Mouse (Mus musculus): Measurements from ENCODE around the gene Galr2. TPM values are rescaled to one million over a fixed set of nuclear protein-coding genes. Genes with fewer than 3 reads are reported as not detected.

Galr2 gene
- not detected for total RNA-seq (2023)

DNA sequence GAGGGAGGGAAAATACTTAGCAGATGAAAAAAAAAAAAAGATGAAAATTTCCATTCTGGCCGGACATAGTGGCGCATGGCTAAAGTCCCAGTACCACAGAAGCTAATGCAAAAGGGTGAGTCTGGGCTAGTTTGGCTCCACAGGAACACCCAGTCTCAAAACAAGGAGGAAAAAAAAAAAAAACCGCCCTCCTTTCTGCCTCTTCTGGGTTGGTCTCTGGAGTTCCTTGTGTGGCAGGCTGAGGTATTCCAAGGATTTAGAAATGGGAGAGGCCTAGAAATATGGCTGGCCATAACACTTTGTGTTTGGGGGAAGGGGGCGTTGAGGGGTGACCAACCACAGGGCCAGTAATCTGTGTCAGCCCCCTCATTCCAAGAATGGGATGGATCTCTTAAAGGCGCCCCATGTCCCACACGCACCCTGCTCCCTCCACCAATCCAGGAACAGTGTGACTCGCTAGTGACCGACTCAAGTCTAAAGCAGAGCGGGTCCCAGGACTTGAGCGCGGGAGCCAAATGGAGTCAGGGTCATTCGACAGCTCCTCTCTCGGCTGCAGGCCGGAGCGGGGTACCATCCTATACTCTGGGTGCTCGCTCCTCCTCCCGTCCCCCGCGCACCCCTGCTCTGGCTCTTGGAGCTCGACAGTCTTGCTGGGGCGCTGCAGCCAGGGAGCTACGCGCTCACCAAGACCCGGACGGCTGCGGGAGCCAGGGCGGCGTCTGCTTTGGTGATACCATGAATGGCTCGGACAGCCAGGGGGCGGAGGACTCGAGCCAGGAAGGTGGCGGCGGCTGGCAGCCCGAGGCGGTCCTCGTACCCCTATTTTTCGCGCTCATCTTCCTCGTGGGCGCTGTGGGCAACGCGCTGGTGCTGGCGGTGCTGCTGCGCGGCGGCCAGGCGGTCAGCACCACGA lies at the start of gene Galr2:
Gene Galr2 (plus strand): TSS at position 189 of the 913 bp plus-strand sequence.

DNA sequence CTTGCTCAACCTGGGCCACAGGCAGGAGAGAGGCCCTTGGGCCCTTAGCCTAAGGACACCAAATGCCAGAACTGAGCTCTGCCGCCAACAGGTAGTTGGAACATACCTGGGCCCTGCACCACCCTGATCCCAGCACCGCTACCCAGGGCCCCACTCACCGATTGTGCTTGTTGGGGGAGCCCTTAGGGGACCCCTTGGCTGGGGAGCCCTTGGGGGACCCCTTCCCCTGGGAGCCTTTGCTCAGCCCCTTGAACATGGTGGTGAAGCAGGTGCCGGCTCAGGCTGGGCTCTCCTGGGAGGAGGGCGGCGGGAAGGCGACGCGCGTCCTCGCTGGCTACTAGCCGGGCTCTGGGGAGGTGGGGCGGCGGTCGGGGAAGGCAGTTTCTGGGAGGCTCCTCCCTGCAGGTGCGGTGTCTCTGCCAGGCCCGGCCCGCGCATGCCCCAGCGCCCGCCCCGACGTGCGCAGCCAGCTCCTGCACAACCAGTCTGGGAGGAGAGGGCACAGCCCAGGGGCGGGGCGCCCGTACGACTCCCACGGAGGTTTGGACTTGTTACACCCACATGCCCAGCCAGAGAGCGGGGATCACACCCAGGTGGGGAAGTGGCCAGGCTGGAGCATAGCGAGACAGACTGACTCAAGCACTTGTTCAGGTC lies 42.9 kb upstream of the Galr2 start, which contains the start of gene Evpl:
Gene Evpl (minus strand): TSS at position 336 of the 654 bp plus-strand sequence.

DNA sequence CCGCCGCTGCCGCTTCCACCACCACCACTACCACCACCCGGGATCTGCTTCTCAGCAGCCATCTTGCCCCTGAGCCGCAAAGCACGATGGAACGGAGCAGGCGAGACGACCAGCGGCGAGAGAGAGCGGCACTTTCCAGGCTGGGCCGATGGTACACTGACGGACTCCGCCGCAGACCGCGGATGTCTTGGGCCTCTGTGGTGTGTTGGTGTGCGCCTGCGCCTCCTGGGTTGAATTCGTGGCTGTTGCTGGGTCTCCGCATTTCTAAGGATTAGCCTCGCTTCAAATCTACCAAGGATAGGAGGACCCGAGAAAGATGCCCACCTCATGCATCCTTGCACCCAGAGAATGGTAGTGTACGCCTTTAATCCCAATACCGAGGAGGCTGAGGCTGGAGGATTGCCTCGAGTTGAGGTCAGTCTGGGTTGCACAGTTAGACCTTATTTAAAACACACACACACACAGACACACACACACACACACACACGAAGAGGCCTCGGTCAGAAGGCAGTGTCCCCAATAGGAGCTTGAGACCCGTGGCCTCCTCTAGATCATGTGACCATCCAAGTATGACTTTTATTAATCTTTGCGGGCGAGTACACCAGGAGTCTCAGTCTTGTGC lies 6.6 kb upstream of the Galr2 start, which contains the start of gene Srp68:
Gene Srp68 (minus strand): TSS at position 173 of the 622 bp plus-strand sequence.

DNA sequence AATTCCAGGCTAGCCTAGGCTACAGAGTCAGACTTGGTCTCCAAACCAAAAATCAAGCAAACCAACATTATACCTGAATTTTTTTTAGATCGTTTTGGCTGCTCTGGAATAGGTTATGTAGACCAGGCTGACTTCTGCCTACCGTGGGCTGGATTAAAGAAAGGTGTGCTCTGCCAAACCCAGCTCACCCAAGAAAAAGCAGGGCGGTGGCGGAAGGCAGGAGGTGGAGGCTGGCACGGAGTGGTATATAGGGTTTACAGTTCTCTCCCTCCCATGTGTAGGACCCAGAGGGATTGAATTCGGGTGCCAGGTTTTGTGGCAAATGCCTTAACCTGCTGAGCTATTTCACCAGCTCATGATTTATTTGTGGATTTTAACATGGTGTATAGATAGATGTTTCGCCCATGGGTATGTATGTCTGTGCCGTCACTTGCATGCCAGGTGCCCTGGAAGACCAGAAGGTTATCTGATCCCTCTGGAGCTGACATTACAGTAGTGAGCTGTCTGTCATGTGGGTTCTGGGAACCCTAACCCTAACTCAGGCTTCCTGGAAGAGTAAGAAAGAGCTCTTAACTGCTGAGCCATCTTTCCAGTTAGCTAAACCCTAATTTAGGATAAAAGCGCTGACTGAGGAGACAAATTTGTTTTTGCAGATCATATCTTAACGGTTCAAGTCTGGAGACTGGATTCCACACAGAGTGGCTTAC lies 26.4 kb downstream of the Galr2 start, which contains the start of gene Exoc7:
Gene Exoc7 (minus strand): TSS at position 215 of the 707 bp plus-strand sequence.

Other genes starting within 250 kb of the Galr2 start
- gene Unc13d, start 203.0 kb upstream of the Galr2 start, total RNA-seq (2023) = 71.6 TPM
- gene Wbp2, start 193.9 kb upstream of the Galr2 start, total RNA-seq (2023) = 192 TPM
- gene Trim47, start 153.7 kb upstream of the Galr2 start, total RNA-seq (2023) = 0.73 TPM
- gene Trim65, start 149.8 kb upstream of the Galr2 start, total RNA-seq (2023) = 30.5 TPM
- gene Mrpl38, start 142.1 kb upstream of the Galr2 start, total RNA-seq (2023) = 49.6 TPM
- 19.2 TPM for gene Fbf1, start 112.8 kb upstream of the Galr2 start, total RNA-seq (2023)
- 31.4 TPM for gene Ten1, start 82.1 kb upstream of the Galr2 start, total RNA-seq (2023)
- gene Acox1, start 81.9 kb upstream of the Galr2 start, total RNA-seq (2023) = 40.6 TPM
- gene Evpl, start 42.9 kb upstream of the Galr2 start, total RNA-seq (2023) = 0.35 TPM
- gene Srp68, start 6.7 kb upstream of the Galr2 start, total RNA-seq (2023) = 63.1 TPM
- gene Exoc7, start 26.3 kb downstream of the Galr2 start, total RNA-seq (2023) = 46.1 TPM
- 0.29 TPM for gene Foxj1, start 54.5 kb downstream of the Galr2 start, total RNA-seq (2023)
- gene Rnf157, start 132.1 kb downstream of the Galr2 start, total RNA-seq (2023) = 13.9 TPM
- 149 TPM for gene Ubald2, start 153.2 kb downstream of the Galr2 start, total RNA-seq (2023)
- gene Qrich2, start 185.3 kb downstream of the Galr2 start, total RNA-seq (2023) = 0.73 TPM
- 63.7 TPM for gene Prpsap1, start 213.3 kb downstream of the Galr2 start, total RNA-seq (2023)
- gene Sphk1, start 250.0 kb downstream of the Galr2 start, total RNA-seq (2023) = 0.32 TPM